Mouse (Mus musculus) small intestine, adult 2 months (tissue): Measurements from ENCODE around the gene Adamts8. TPM values are rescaled to one million over a fixed set of nuclear protein-coding genes. Genes with fewer than 3 reads are reported as not detected.
A peak's percentile ranks its signal among the peaks of the same experiment; 100 is the strongest.

Experiments used
- H3K27ac ChIP-seq: fragments of 200-500 bp; 2 replicates; pipeline ENCODE4 v1.5.1; 2012; ENCODE audit warnings: low read depth, low read length, control low read depth, inconsistent platforms; ENCODE audit not compliant: insufficient read depth
- H3K27me3 ChIP-seq: fragments of 200-500 bp; 2 replicates; pipeline ENCODE4 v1.6.1; 2012; ENCODE audit warnings: mild to moderate bottlenecking, moderate library complexity, low read length, inconsistent platforms; ENCODE audit not compliant: control insufficient read depth, insufficient read depth
- H3K36me3 ChIP-seq: fragments of 200-500 bp; 2 replicates; pipeline ENCODE4 v1.6.1; 2012; ENCODE audit warnings: mild to moderate bottlenecking, low read length, control low read depth, inconsistent platforms; ENCODE audit not compliant: control insufficient read depth, insufficient read depth
- H3K4me1 ChIP-seq: fragments of 200-500 bp; 2 replicates; pipeline ENCODE4 v1.6.1; 2012; ENCODE audit warnings: low read length, inconsistent platforms, mixed read lengths; ENCODE audit not compliant: control insufficient read depth, insufficient read depth, insufficient read length
- H3K4me3 ChIP-seq: fragments of 200-500 bp; 2 replicates; pipeline ENCODE4 v1.5.1; 2012; ENCODE audit warnings: low read depth, mild to moderate bottlenecking, control low read depth, inconsistent platforms, low read length, moderate library complexity
- CTCF ChIP-seq: fragments of 200-500 bp; IDR thresholded peaks from 2 replicates; pipeline ENCODE4 v1.5.1; 2012; ENCODE audit warnings: low read depth, mild to moderate bottlenecking, control low read depth, inconsistent platforms, low read length, moderate library complexity, mixed read lengths; ENCODE audit not compliant: insufficient replicate concordance, insufficient read length; ENCODE audit errors: extremely low read depth
- POLR2A ChIP-seq: fragments of 200-500 bp; IDR thresholded peaks from 2 replicates; pipeline ENCODE4 v1.6.1; 2012; ENCODE audit warnings: low read depth, mild to moderate bottlenecking, control low read depth, inconsistent platforms, low read length, moderate library complexity
- WGBS: fragments of 180-500 bp; shearing (Covaris S2); methylation state at CpG from one replicate; pipeline ENCODE4 v1.1.7; 2018; 5-methylcytosine and 5-hydroxymethylcytosine counted together
- polyA plus RNA-seq: library from polyadenylated mRNA; depleted of rRNA; stranded (reverse); fragments of >200 nt; gene quantifications from 2 replicates; pipeline ENCODE4 v1.2.3, GENCODE M21; 2012; rRNA removed

Gene Adamts8
- polyA plus RNA-seq, result 0.74 and 1.4 TPM in 2 replicates

DNA sequence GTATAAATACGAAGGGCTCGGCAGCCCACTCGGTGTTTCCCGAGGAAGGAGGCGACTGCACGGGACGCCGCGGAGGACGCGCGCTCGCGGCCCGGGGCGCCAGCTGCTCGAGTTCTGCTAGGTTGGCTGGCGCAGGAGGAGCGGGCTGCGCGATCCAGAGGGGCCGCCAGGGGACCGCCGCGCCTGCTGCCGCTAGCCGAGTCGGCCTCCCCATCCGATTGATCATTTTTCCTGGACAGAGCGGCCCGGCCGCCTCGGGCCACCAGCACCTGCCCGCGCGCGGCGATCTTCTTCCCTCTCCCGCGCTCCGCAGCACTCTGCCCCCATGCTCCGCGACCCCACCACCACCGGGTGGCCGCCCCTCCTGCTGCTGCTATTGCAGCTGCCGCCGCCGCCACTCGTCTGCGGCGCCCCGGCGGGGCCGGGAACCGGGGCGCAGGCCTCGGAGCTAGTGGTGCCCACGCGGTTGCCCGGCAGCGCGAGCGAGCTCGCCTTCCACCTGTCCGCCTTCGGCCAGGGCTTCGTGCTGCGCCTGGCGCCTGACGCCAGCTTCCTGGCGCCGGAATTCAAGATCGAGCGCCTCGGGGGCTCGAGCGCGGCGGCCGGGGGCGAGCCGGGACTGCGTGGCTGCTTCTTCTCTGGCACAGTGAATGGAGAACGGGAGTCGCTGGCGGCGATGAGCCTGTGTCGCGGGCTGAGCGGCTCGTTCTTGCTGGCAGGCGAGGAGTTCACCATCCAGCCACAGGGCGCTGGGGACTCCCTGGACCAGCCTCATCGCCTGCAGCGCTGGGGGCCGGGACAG is at the start of gene Adamts8:
TSS of gene Adamts8 (plus strand) at position 51 of the 802 bp plus-strand sequence.
- H3K4me3 ChIP-seq, result peak within 1 kb of the TSS; percentile 63
- WGBS, result 1% methylated on average over 96 of the region's 96 CpGs
- H3K4me1 ChIP-seq, result peaks cover 7% of the 10 kb centered on the region; the same call in 1 of the 2 replicates
- no peak for TF ChIP-seq POLR2A
- TF ChIP-seq CTCF, result no peak
- H3K36me3 ChIP-seq, result no peaks in the 10 kb centered on the region
- peaks cover 29% of the 10 kb centered on the region for H3K27me3 ChIP-seq
- no peak within 1 kb of the TSS for H3K27ac ChIP-seq

DNA sequence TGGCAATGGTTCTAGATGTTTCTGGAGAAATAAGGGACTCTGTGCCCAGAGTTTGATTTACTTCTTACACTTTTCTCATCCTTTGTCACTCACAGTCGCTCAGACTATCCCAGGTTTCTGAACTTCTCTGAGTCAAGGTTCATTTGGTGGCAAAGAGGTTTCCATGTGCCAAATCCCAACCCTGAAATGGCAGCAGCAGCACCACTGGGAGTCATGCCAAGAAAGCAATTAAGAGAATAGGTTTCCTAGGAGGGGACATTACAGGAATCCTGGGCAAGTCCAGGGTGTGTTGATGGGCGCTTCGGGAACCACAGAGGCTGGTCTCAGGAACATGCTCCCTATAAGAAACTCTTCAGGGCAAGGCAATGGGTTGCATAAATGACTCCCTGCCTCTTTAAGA is 46.7 kb upstream of the Adamts8 start:
- TF ChIP-seq CTCF (no peak), POLR2A (no peak)
- WGBS, result 19% methylated on average over 3 of the region's 3 CpGs
- Histone ChIP-seq H3K36me3 (0 out of 2 replicates have a peak, but pooled peaks cover 2% of the 10 kb centered on the region), H3K4me3 (no peak overlapping the region), H3K4me1 (peaks cover 10% of the 10 kb centered on the region), H3K27me3 (no peaks in the 10 kb centered on the region), H3K27ac (0 out of 2 replicates have a peak overlapping the region, but pooled peaks have one; percentile 67)

DNA sequence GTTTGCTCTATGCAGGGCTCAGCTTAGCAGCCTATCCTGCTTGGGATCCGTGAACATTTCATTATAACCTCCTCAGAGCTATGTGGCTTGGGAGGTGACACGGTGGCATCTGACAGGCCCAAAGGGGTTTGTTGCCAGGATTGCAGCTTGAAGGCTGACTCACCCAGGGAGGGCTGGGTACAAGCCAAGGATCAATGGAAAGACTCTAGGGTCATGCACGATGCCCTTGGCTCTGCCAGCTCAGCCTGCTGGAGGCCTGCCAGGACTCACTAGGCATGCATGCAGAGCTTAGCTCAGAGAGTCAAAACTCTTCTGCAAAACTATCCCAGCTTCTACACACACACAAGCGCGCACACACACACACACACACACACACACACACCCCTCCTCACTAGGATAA is 45.6 kb upstream of the Adamts8 start:
- no peak overlapping the region for H3K4me3 ChIP-seq
- peak overlapping the region; percentile 77 for H3K27ac ChIP-seq
- WGBS, result 22% methylated on average over 5 of the region's 5 CpGs
- no peak for TF ChIP-seq POLR2A
- no peak for TF ChIP-seq CTCF
- H3K27me3 ChIP-seq, result no peaks in the 10 kb centered on the region
- peaks cover 10% of the 10 kb centered on the region for H3K4me1 ChIP-seq
- peaks cover 11% of the 10 kb centered on the region for H3K36me3 ChIP-seq

DNA sequence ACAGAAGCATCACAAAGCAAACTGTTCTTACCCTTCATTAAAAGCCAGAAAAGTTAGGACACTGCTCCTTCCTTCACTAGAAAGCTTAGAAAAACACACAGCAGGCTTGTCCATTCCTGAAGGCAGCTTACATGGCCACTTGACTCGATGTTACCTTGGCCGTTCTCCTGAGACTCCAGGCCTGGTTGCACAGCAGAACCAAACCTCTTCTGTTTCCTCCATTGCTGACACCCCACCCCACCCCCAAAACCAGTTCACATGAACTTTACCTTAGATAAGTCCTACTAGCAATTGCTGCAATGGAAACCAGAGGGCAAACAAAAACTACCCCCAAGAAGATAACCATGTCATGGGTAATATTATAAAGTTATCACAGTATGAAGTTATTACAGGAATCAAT is 45.2 kb upstream of the Adamts8 start:
- Histone ChIP-seq H3K27me3 (no peaks in the 10 kb centered on the region), H3K4me3 (no peak overlapping the region), H3K27ac (peak overlapping the region; percentile 77), H3K36me3 (peaks cover 15% of the 10 kb centered on the region), H3K4me1 (peaks cover 10% of the 10 kb centered on the region)
- WGBS, result 9% methylated on average over 2 of the region's 2 CpGs
- TF ChIP-seq POLR2A (no peak), CTCF (no peak)

DNA sequence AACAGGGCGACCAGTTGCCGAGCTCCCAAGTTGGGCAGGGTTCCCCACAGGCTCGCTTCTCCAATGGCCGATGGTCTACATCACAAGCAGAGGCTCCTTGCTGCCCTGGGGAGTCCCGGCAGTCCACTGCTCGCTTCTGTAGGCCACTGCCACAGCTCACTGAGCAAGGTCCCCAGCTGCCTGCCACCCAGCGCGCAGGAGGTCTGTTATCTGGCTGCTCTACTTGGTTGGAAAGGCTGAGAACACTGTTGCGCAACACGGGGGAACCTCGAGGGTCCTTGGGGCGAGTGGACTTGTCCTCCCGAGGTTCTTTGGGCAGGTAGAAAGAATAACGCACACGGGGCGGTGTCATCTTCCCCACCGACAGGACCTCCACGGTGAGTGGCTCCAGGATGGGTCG is 40.2 kb upstream of the Adamts8 start:
- TF ChIP-seq CTCF (no peak), POLR2A (no peak)
- Histone ChIP-seq H3K27ac (no peak overlapping the region), H3K4me1 (peaks cover 9% of the 10 kb centered on the region; the same call in 1 of the 2 replicates), H3K36me3 (peaks cover 34% of the 10 kb centered on the region), H3K27me3 (no peaks in the 10 kb centered on the region), H3K4me3 (no peak overlapping the region)
- 93% methylated on average over 19 of the region's 19 CpGs for WGBS

DNA sequence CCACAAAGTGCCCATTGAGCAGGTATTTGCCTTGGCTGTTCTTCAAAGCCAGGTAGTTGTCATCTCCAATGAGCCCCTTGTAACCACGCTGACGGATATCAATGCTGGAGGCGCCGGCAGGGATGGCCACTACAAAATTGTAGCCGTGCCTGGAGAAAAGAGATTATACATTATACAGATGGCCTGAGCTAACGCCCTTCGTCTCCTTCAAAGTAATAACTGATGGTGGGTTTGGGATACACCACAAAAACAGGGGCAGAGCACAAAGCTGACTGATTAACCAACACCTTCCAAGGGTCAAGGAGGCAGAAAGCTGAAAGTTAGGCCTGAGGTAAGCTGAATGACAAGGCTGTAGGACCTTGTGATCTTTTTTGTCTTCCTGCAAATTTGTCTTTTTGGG is 39.7 kb upstream of the Adamts8 start:
- H3K36me3 ChIP-seq, result peaks cover 34% of the 10 kb centered on the region
- no peak overlapping the region for H3K4me3 ChIP-seq
- H3K4me1 ChIP-seq, result peaks cover 6% of the 10 kb centered on the region; the same call in 1 of the 2 replicates
- no peaks in the 10 kb centered on the region for H3K27me3 ChIP-seq
- TF ChIP-seq CTCF (no peak), POLR2A (no peak)
- no peak overlapping the region for H3K27ac ChIP-seq
- 96% methylated on average over 7 of the region's 7 CpGs for WGBS

DNA sequence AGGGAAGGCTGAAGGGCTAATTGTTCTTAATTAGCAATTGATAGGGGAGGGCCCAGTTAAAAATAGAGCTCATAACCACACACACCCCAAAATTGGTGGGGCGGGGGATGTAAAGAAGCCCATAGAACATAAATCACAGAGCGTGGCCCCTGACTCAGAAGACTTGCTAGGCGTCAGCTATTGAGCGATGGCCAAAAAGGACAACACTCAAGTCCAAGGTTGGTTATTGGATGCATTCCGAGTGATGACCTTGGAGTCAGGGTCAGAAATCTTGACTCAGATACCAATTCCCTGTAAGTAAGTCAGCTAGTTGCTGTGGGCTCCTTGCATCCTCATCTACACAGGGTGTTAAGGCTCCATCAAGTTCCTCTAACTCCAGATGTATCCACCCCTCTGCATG is 39.1 kb upstream of the Adamts8 start:
- H3K4me3 ChIP-seq, result no peak overlapping the region
- 91% methylated on average over 5 of the region's 5 CpGs for WGBS

More for the DNA sequence above, 39.1 kb upstream of the Adamts8 start:
- TF ChIP-seq POLR2A (no peak), CTCF (no peak)
- Histone ChIP-seq H3K4me1 (peaks cover 8% of the 10 kb centered on the region), H3K36me3 (peaks cover 34% of the 10 kb centered on the region), H3K27ac (no peak overlapping the region), H3K27me3 (no peaks in the 10 kb centered on the region)
